In genomic region chr14:105676646-105676930, GRCm38 (mm10) we compare ENCODE assay signal across 10 mouse cellular contexts.
DNase-seq lines count a peak whose midpoint lies in the region; ATAC-seq and TF ChIP-seq lines count a peak whose summit lies in the region.
"Had no signal": no experiment of that assay in that cellular context is flagged by ENCODE, and none has a peak within 500 bp of the region (broad histone marks: within the 10 kb centered on the region; RNA-seq: fewer than 3 reads in every experiment).

No protein-coding gene starts in this region.

- DNase-seq in layer of hippocampus, adult 2 months (ENCODE audit: low spot score in 2 of 2), result no peak
- DNase-seq in layer of hippocampus, postnatal 25 days (ENCODE audit: extremely low spot score in 1 of 2, low spot score in 1 of 2), result no peak
- DNase-seq: liver, embryonic 13.5 days had no signal

- peaks cover 17% of the 10 kb centered on the region for H3K4me1 ChIP-seq in forebrain, embryonic 12.5 days
- H3K4me1 ChIP-seq in heart, embryonic 15.5 days (replicated peaks), result peaks cover 9% of the 10 kb centered on the region; the same call in 1 of the 2 replicates
- peaks cover 18% of the 10 kb centered on the region for H3K4me1 ChIP-seq in midbrain, embryonic 12.5 days
- H3K4me1 ChIP-seq in intestine, postnatal 0 days (replicated peaks; ENCODE audit: control insufficient read depth, insufficient read depth, low read length), result no peaks in the 10 kb centered on the region
- H3K4me1 ChIP-seq: liver, embryonic 13.5 days had no signal

- no peaks in the 10 kb centered on the region for H3K36me3 ChIP-seq in forebrain, embryonic 12.5 days (replicated peaks)
- H3K36me3 ChIP-seq in heart, embryonic 15.5 days, result no peaks in the 10 kb centered on the region
- H3K36me3 ChIP-seq in midbrain, embryonic 12.5 days, result no peaks in the 10 kb centered on the region
- H3K36me3 ChIP-seq in intestine, postnatal 0 days (ENCODE audit: control insufficient read depth, insufficient read depth), result no peaks in the 10 kb centered on the region
- H3K36me3 ChIP-seq: embryonic facial prominence, embryonic 13.5 days; liver, embryonic 13.5 days had no signal

- 3% methylated on average over 4 of the region's 4 CpGs for WGBS in forebrain, embryonic 12.5 days
- 12% methylated on average over 4 of the region's 4 CpGs for WGBS in heart, embryonic 15.5 days
- WGBS in midbrain, embryonic 12.5 days, result 7% methylated on average over 4 of the region's 4 CpGs
- WGBS in intestine, postnatal 0 days, result 50% methylated on average over 4 of the region's 4 CpGs

- no peaks in the 10 kb centered on the region for H3K9me3 ChIP-seq in forebrain, embryonic 12.5 days
- H3K9me3 ChIP-seq in heart, embryonic 15.5 days (replicated peaks), result no peaks in the 10 kb centered on the region
- no peaks in the 10 kb centered on the region for H3K9me3 ChIP-seq in midbrain, embryonic 12.5 days
- no peaks in the 10 kb centered on the region for H3K9me3 ChIP-seq in intestine, postnatal 0 days (ENCODE audit: control insufficient read depth)
- H3K9me3 ChIP-seq: embryonic facial prominence, embryonic 13.5 days; liver, embryonic 13.5 days had no signal

- ATAC-seq in forebrain, embryonic 12.5 days (ENCODE audit: low FRiP score), result no peak
- no peak for ATAC-seq in heart, embryonic 15.5 days (replicated peaks; ENCODE audit: insufficient number of reproducible peaks, insufficient read depth, low FRiP score, low read depth)
- 0 out of 2 replicates have a peak, but pooled peaks have one; percentile 3 for ATAC-seq in midbrain, embryonic 12.5 days (ENCODE audit: low FRiP score, low read depth)
- ATAC-seq in inflammation-experienced regulatory T-cells, adult 6 months, result no peak
- no peak for ATAC-seq in intestine, postnatal 0 days

- no peak for TF ChIP-seq CTCF in layer of hippocampus, adult 2 months (conservative IDR thresholded peaks at IDR 0.05)
- TF ChIP-seq CTCF in intestine, postnatal 0 days (IDR thresholded peaks at IDR 0.05; ENCODE audit: low read depth), result no peak

- peak overlapping the region; percentile 79 for H3K27ac ChIP-seq in layer of hippocampus, adult 2 months
- H3K27ac ChIP-seq in forebrain, embryonic 12.5 days, result peak overlapping the region; percentile 11; the same call in 1 of the 2 replicates
- H3K27ac ChIP-seq in heart, embryonic 15.5 days, result no peak overlapping the region
- H3K27ac ChIP-seq in midbrain, embryonic 12.5 days (replicated peaks), result no peak overlapping the region
- no peak overlapping the region for H3K27ac ChIP-seq in intestine, postnatal 0 days (ENCODE audit: low read depth, low read length)
- H3K27ac ChIP-seq: embryonic facial prominence, embryonic 13.5 days; liver, embryonic 13.5 days had no signal

- H3K9ac ChIP-seq in forebrain, embryonic 12.5 days, result no peak overlapping the region
- H3K9ac ChIP-seq in heart, embryonic 15.5 days, result no peak overlapping the region
- H3K9ac ChIP-seq in midbrain, embryonic 12.5 days (replicated peaks), result no peak overlapping the region
- H3K9ac ChIP-seq in intestine, postnatal 0 days (ENCODE audit: low read depth, low read length), result no peak overlapping the region
- H3K9ac ChIP-seq: embryonic facial prominence, embryonic 13.5 days; liver, embryonic 13.5 days had no signal

- H3K27me3 ChIP-seq in forebrain, embryonic 12.5 days, result no peaks in the 10 kb centered on the region
- H3K27me3 ChIP-seq in heart, embryonic 15.5 days, result no peaks in the 10 kb centered on the region
- 0 out of 2 replicates have a peak, but pooled peaks cover 3% of the 10 kb centered on the region for H3K27me3 ChIP-seq in midbrain, embryonic 12.5 days
- H3K27me3 ChIP-seq in intestine, postnatal 0 days (replicated peaks; ENCODE audit: control insufficient read depth, insufficient read depth, low read length), result no peaks in the 10 kb centered on the region
- H3K27me3 ChIP-seq: embryonic facial prominence, embryonic 13.5 days; liver, embryonic 13.5 days had no signal

- no peak overlapping the region; the same call in 1 of the 2 replicates for H3K4me3 ChIP-seq in layer of hippocampus, adult 2 months
- no peak overlapping the region for H3K4me3 ChIP-seq in forebrain, embryonic 12.5 days (replicated peaks)
- no peak overlapping the region for H3K4me3 ChIP-seq in heart, embryonic 15.5 days
- H3K4me3 ChIP-seq in midbrain, embryonic 12.5 days, result no peak overlapping the region
- no peak overlapping the region for H3K4me3 ChIP-seq in intestine, postnatal 0 days (ENCODE audit: low read depth, low read length)
- H3K4me3 ChIP-seq: embryonic facial prominence, embryonic 13.5 days; liver, embryonic 13.5 days; myocyte had no signal

- peak overlapping the region; percentile 43 for H3K4me2 ChIP-seq in forebrain, embryonic 12.5 days
- H3K4me2 ChIP-seq in heart, embryonic 15.5 days, result peak overlapping the region; percentile 45
- H3K4me2 ChIP-seq in midbrain, embryonic 12.5 days (replicated peaks), result peak overlapping the region; percentile 38
- H3K4me2 ChIP-seq in intestine, postnatal 0 days (replicated peaks; ENCODE audit: low read depth), result no peak overlapping the region
- H3K4me2 ChIP-seq: embryonic facial prominence, embryonic 13.5 days; liver, embryonic 13.5 days had no signal

Comparison
In these comparisons a context has a peak if more than half of its experiments do, and no peak if none do; other contexts are left out.
1. H3K27ac ChIP-seq: peak in layer of hippocampus, adult 2 months (single experiment) and forebrain, embryonic 12.5 days (single experiment); none in heart, embryonic 15.5 days (single experiment), midbrain, embryonic 12.5 days (single experiment) and intestine, postnatal 0 days (single experiment).